Mouse (Mus musculus): Measurements from ENCODE around the gene Gm15114. TPM values are rescaled to one million over a fixed set of nuclear protein-coding genes. Genes with fewer than 3 reads are reported as not detected.
"Not testable (repeated sequence)": the region's sequence is repeated elsewhere in the genome, so short reads cannot be mapped to it uniquely, and the experiment has no call there.

Gm15114 gene
- not detected in 2 replicates for polyA plus RNA-seq (2014; fragmentation: Nextera tagmentation; extraction: Ambion mirVana)

DNA sequence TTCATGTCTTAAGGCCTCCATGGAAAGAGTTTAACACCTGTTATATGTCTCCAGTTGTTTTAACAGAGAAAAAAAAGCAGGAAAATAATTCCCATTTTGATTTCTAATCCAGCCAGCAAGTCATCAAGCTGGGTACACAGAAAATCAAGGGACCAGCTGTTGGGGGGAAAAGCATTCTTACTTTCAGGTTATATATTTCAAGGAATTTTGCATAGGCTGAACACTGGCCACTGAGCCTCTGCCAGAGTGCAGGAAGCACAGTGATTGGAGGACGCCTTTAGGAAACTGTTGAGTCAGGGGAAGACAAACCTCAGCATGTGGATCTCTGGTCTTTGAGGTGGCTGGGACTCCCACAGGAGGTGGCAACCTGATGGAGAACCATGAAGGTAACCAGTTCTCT is at the start of gene Gm15114:
Gene Gm15114 (plus strand): TSS at position 301 of the 400 bp plus-strand sequence.
- H3K36me3 ChIP-seq (ENCODE audit: control insufficient read depth, insufficient read depth, low read length); DNase-seq (ENCODE audit: low spot score, missing footprints); H3K4me3 ChIP-seq (ENCODE audit: low read depth, low read length); H3K9ac ChIP-seq (ENCODE audit: low read length); H3K9me3 ChIP-seq (ENCODE audit: control insufficient read depth, low read length); H3K27me3 ChIP-seq (ENCODE audit: control insufficient read depth, insufficient read depth, low read length); H3K27ac ChIP-seq (ENCODE audit: low read depth, low read length); H3K4me2 ChIP-seq; ATAC-seq (ENCODE audit: low FRiP score); H3K4me1 ChIP-seq (ENCODE audit: control insufficient read depth, insufficient read depth, low read length): not testable (repeated sequence)
- WGBS = no CpG with 5 or more reads among the region's 1 CpGs

Other genes starting within 250 kb of the Gm15114 start
- not detected in 2 replicates for gene Gm8334, start 126.2 kb downstream of the Gm15114 start, polyA plus RNA-seq (2014; fragmentation: Nextera tagmentation; extraction: Ambion mirVana)
- not detected in 2 replicates for gene Gm15127, start 174.6 kb downstream of the Gm15114 start, polyA plus RNA-seq (2014; fragmentation: Nextera tagmentation; extraction: Ambion mirVana)

All from midbrain, embryonic 11.5 days (tissue).